Mouse (Mus musculus) heart, postnatal 0 days (tissue): ENCODE measurements around the gene Dexi. TPM values are rescaled to one million over a fixed set of nuclear protein-coding genes. Genes with fewer than 3 reads are reported as not detected.

Experiments used
- ATAC-seq: fragments of 200-750 bp; cut with Nextera tagmentation; 2 replicates; pipeline ENCODE4 v1.8.0; 2017; ENCODE audit warnings: low read depth, moderate number of reproducible peaks, moderate library complexity; ENCODE audit not compliant: insufficient read depth
- DNase-seq: peaks from one replicate; pipeline ENCODE4 v3.0.0-alpha.2; 2016; ENCODE audit warnings: low spot score
- H3K27ac ChIP-seq: fragments of 300-500 bp; sonication (generic); 2 replicates; pipeline ENCODE4 v1.5.1; 2014; ENCODE audit warnings: low read depth, mild to moderate bottlenecking
- H3K27me3 ChIP-seq: fragments of 300-500 bp; sonication (generic); 2 replicates; pipeline ENCODE4 v1.6.1; 2014; ENCODE audit warnings: low read length, mixed read lengths; ENCODE audit not compliant: control insufficient read depth, insufficient read depth
- H3K36me3 ChIP-seq: fragments of 300-500 bp; sonication (generic); replicated peaks from 2 replicates; pipeline ENCODE4 v1.6.1; 2014; ENCODE audit warnings: low read length, mixed read lengths; ENCODE audit not compliant: control insufficient read depth, insufficient read depth
- H3K4me1 ChIP-seq: fragments of 300-500 bp; sonication (generic); 2 replicates; pipeline ENCODE4 v1.6.1; 2014; ENCODE audit warnings: antibody characterized with exemption; ENCODE audit not compliant: control insufficient read depth, insufficient read depth
- H3K4me2 ChIP-seq: fragments of 300-500 bp; sonication (generic); 2 replicates; pipeline ENCODE4 v1.6.1; 2014; ENCODE audit warnings: low read depth, mild to moderate bottlenecking, low read length, moderate library complexity
- H3K4me3 ChIP-seq: fragments of 300-500 bp; sonication (generic); 2 replicates; pipeline ENCODE4 v1.5.1; 2014; ENCODE audit warnings: low read depth, low read length
- H3K9ac ChIP-seq: fragments of 300-500 bp; sonication (generic); replicated peaks from 2 replicates; pipeline ENCODE4 v1.6.1; 2014; ENCODE audit warnings: low read depth, low read length, mixed read lengths
- H3K9me3 ChIP-seq: fragments of 300-500 bp; sonication (generic); replicated peaks from 2 replicates; pipeline ENCODE4 v1.6.1; 2016; ENCODE audit warnings: low read length; ENCODE audit not compliant: control insufficient read depth
- CTCF ChIP-seq: IDR thresholded peaks from 2 replicates; pipeline ENCODE4 v1.5.1; 2016; ENCODE audit warnings: antibody characterized with exemption, control low read depth, low read depth
- EP300 ChIP-seq: IDR thresholded peaks from 2 replicates; pipeline ENCODE4 v1.6.1; 2016; ENCODE audit warnings: antibody characterized with exemption, low read depth
- WGBS: fragments of 180-500 bp; shearing (Covaris S2); extraction: QIAGEN DNeasy Blood & Tissue Kit; methylation state at CpG from one replicate; pipeline ENCODE4 v1.1.7; 2014; 5-methylcytosine and 5-hydroxymethylcytosine counted together
- polyA plus RNA-seq: library from polyadenylated mRNA; unstranded; fragments of >200 nt; fragmentation: Nextera tagmentation; extraction: Ambion mirVana; gene quantifications from 2 replicates; pipeline ENCODE4 v1.2.1, GENCODE M21; 2015
- total RNA-seq: library from RNA; depleted of rRNA; stranded (reverse); fragments of >200 nt; gene quantifications from 2 replicates; pipeline ENCODE4 v1.2.3, GENCODE M21; 2014; ENCODE audit warnings: low replicate concordance; rRNA removed

Dexi gene
- total RNA-seq (41.9 and 76.4 TPM in 2 replicates), polyA plus RNA-seq (15.0 and 15.6 TPM in 2 replicates)

DNA sequence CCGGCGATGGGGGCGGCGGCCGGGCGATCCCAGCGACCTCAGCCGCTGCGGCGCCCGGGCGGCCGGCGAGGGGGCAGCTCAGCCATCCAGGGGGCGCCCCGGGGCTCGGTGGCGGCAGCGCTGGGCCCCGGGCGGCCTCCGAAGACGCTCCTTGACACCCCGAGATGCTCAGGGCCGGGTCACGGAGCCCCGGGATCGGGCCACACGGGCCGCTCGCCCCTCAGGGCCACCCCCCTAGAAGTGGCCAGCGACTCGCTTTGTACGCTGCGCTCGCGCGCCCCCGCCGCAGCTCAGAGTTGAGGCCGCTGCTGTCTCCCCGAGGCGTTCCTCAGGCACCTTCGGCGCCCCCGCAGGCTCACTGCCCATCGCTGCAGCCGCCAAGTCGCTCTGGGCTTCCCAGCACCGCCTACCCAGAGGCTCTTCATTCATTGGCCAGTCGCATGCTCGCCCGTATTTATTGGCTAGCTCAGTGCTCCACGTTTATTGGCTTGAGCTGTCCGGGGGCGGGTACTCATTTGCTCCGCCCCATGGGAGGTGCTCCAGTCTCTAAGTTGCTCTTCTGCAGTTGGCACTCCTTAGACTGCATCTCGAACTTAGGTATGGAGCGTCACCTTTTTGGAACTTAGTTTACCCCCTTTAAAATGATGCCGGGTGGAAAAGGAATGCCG lies at the start of gene Dexi:
TSS of gene Dexi (minus strand) at position 357 of the 668 bp plus-strand sequence.
- Histone ChIP-seq H3K4me3 (peak within 1 kb of the TSS; percentile 87), H3K27me3 (no peaks in the 10 kb centered on the region), H3K4me2 (peak within 1 kb of the TSS; percentile 96), H3K9me3 (no peaks in the 10 kb centered on the region), H3K4me1 (peaks cover 35% of the 10 kb centered on the region), H3K36me3 (no peaks in the 10 kb centered on the region), H3K27ac (peak within 1 kb of the TSS; percentile 88), H3K9ac (peak within 1 kb of the TSS; percentile 86)
- peak; percentile 92 for ATAC-seq
- DNase-seq, result peak; percentile 99
- TF ChIP-seq CTCF, result peak; percentile 4; the same call in 1 of the 2 replicates
- no peak for TF ChIP-seq EP300
- 1% methylated on average over 51 of the region's 61 CpGs for WGBS

GRCm38 (mm10) chr16:10586546-10586945 lies 43.7 kb upstream of the Dexi start:
- 72% methylated on average over 3 of the region's 3 CpGs for WGBS
- Histone ChIP-seq H3K4me3 (no peak overlapping the region), H3K9ac (no peak overlapping the region), H3K9me3 (no peaks in the 10 kb centered on the region), H3K27me3 (no peaks in the 10 kb centered on the region), H3K4me1 (no peaks in the 10 kb centered on the region), H3K27ac (no peak overlapping the region), H3K4me2 (no peak overlapping the region), H3K36me3 (peaks cover 55% of the 10 kb centered on the region)
- DNase-seq, result peak; percentile 41
- TF ChIP-seq EP300, result no peak
- peak; percentile 54 for TF ChIP-seq CTCF
- 0 out of 2 replicates have a peak, but pooled peaks have one; percentile 36 for ATAC-seq

DNA sequence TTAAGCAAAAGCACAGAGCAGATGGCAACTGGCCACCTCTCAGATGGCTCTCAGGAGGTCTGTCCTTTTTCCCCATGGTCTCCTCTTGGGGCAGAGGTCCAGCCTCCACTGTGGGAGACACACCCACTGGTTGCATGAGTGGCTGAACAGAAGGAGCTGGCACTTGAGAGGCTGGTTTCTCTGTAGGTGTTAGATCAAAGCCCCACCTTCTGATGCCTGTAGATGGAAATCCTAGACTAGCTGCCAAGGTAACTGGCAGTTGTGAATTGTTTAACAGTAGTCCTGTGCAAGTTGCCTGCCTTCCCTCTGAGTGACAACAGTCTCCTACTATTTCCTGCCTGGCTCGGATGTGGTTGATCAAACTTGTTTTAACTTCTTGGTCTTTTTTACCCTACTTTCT lies 42.3 kb upstream of the Dexi start:
- Histone ChIP-seq H3K9me3 (no peaks in the 10 kb centered on the region), H3K4me1 (no peaks in the 10 kb centered on the region), H3K4me2 (no peak overlapping the region), H3K27ac (peak overlapping the region; percentile 2; the same call in 1 of the 2 replicates), H3K4me3 (no peak overlapping the region), H3K36me3 (peaks cover 65% of the 10 kb centered on the region), H3K9ac (no peak overlapping the region), H3K27me3 (no peaks in the 10 kb centered on the region)
- ATAC-seq (no peak), DNase-seq (no peak)
- WGBS, result 50% methylated on average over 1 of the region's 1 CpGs
- TF ChIP-seq EP300 (no peak), CTCF (no peak)

DNA sequence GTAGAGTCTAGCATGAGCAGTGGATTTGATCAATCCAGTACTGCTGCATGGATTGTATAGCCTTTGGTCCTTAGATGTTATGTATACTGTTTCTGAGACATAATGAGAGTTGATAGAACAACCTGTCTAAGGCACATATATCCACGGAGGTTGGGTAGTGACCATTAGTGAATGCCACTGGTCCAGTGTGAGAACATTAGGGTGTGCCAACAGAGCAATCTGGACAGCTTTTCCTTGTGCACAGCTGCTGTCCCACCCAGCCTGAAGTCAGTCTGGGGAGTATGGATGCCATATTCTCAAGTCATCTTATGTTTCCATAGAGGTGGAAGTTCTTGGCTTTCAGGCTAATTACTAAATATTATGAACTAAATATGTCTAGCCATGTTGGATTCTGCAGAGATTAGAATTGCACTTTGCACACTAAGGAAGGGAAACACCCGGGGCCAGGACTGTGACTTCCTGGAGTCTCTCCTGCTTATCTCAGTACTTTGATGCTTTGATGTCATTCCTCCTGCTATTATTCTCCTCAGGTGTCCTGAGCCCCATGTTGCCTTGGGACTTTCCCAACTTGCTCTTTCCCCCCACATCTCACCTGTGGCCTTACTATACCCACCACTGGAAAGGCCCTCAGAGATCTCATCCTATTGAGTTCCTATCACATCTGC lies 38.5 kb upstream of the Dexi start:
- Histone ChIP-seq H3K4me1 (no peaks in the 10 kb centered on the region), H3K9ac (no peak overlapping the region), H3K4me3 (no peak overlapping the region), H3K9me3 (no peaks in the 10 kb centered on the region), H3K36me3 (peaks cover 81% of the 10 kb centered on the region), H3K27me3 (no peaks in the 10 kb centered on the region), H3K27ac (no peak overlapping the region), H3K4me2 (no peak overlapping the region)
- ATAC-seq (no peak), DNase-seq (no peak)
- 72% methylated on average over 2 of the region's 2 CpGs for WGBS
- TF ChIP-seq CTCF (no peak), EP300 (no peak)

- H3K4me3 ChIP-seq, result no peak overlapping the region
- ATAC-seq (no peak), DNase-seq (no peak)
- H3K27ac ChIP-seq, result no peak overlapping the region
- WGBS, result 77% methylated on average over 1 of the region's 1 CpGs
- H3K9me3 ChIP-seq, result no peaks in the 10 kb centered on the region
- no peak overlapping the region for H3K9ac ChIP-seq
- no peaks in the 10 kb centered on the region for H3K27me3 ChIP-seq
- peaks cover 85% of the 10 kb centered on the region for H3K36me3 ChIP-seq
- H3K4me1 ChIP-seq, result no peaks in the 10 kb centered on the region
- TF ChIP-seq CTCF, result no peak
- no peak for TF ChIP-seq EP300
- H3K4me2 ChIP-seq, result no peak overlapping the region
Measured at GRCm38 (mm10) chr16:10578376-10578775, 35.5 kb upstream of the Dexi start.
